Mouse (Mus musculus) MEL (cell line): ENCODE data around the gene Olfr12.
A peak's percentile ranks its signal among the peaks of the same experiment; 100 is the strongest.

Experiments used
- BHLHE40 ChIP-seq: IDR thresholded peaks from 2 replicates; pipeline ENCODE4 v1.6.1; 2012; ENCODE audit warnings: low read depth, mild to moderate bottlenecking, inconsistent platforms, low read length, improper control_type of control experiment, borderline replicate concordance
- CTCF ChIP-seq, 3 experiments: IDR thresholded peaks in 2 of 3; conservative IDR thresholded peaks in 1 of 3; 2 replicates each; pipeline ENCODE4 v1.5.1; 2011 to 2012; ENCODE audit warnings: low read length in 3 of 3, low read depth in 2 of 3, mild to moderate bottlenecking in 2 of 3, improper control_type of control experiment in 1 of 3, inconsistent platforms in 1 of 3, mixed read lengths in 1 of 3, moderate library complexity in 1 of 3; ENCODE audit not compliant: control insufficient read depth in 1 of 3, insufficient read depth in 1 of 3, poor library complexity in 1 of 3, severe bottlenecking in 1 of 3
- EP300 ChIP-seq, 2 experiments: IDR thresholded peaks; 2 replicates each; pipeline ENCODE4 v1.6.1; 2011; ENCODE audit warnings: improper control_type of control experiment in 2 of 2, low read length in 2 of 2, low read depth in 1 of 2, mild to moderate bottlenecking in 1 of 2
- MAZ ChIP-seq: IDR thresholded peaks from 2 replicates; pipeline ENCODE4 v1.6.1; 2012; ENCODE audit warnings: low read depth, mild to moderate bottlenecking, inconsistent platforms, low read length, improper control_type of control experiment
- NELFE ChIP-seq: IDR thresholded peaks from 2 replicates; pipeline ENCODE4 v1.6.1; 2011; ENCODE audit warnings: low read depth, low read length, improper control_type of control experiment
- RCOR1 ChIP-seq: IDR thresholded peaks from 2 replicates; pipeline ENCODE4 v1.6.1; 2012; ENCODE audit warnings: low read depth, mild to moderate bottlenecking, inconsistent platforms, low read length, improper control_type of control experiment
- ZC3H11A ChIP-seq: IDR thresholded peaks from 2 replicates; pipeline ENCODE4 v1.6.1; 2012; ENCODE audit warnings: low read depth, mild to moderate bottlenecking, inconsistent platforms, low read length, improper control_type of control experiment
- ZKSCAN1 ChIP-seq: IDR thresholded peaks from 2 replicates; pipeline ENCODE4 v1.6.1; 2012; ENCODE audit warnings: low read depth, mild to moderate bottlenecking, inconsistent platforms, low read length, improper control_type of control experiment, moderate library complexity

DNA sequence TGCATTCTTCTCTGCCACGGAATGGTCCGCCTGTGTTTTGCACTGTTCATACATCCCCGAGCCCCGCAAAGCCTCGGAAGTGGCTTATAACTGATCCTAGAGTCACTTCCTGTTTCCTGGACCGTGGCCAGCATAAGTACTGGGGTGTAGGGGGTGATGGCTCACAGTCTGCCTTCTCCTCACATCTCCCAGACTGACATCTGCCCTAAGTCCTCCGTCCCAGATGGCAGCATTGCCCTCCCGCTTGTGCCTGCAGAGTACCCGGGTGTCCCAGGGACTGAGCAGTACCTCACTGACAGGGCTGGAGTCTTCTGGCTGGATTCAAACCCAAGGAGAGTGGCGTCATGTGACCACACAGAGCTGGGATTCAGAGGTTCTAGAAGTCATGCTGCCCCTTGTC, 30.6 kb downstream of the Olfr12 start:
- TF ChIP-seq BHLHE40 (no peak), MAZ (0 out of 2 replicates have a peak, but pooled peaks have one; percentile 5), RCOR1 (no peak), CTCF (IDR thresholded peaks at IDR 0.05 in 2 of 3, conservative IDR thresholded peaks at IDR 0.05 in 1 of 3; ENCODE audit: control insufficient read depth in 1 of 3, insufficient read depth in 1 of 3, low read depth in 2 of 3, low read length in 3 of 3, poor library complexity in 1 of 3, severe bottlenecking in 1 of 3) (no peak), NELFE (peak; percentile 72), EP300 (IDR thresholded peaks at IDR 0.05; ENCODE audit: low read depth in 1 of 2, low read length in 2 of 2) (no peak), ZC3H11A (no peak), ZKSCAN1 (no peak)
